Mouse (Mus musculus) MEL (cell line): ENCODE measurements around the gene Aspn. TPM values are rescaled to one million over a fixed set of nuclear protein-coding genes. Genes with fewer than 3 reads are reported as not detected.

Source experiments
- DNase-seq: peaks from one replicate; pipeline ENCODE4 v3.0.0; 2011; ENCODE audit warnings: low read depth, low spot score
- H3K27ac ChIP-seq: 2 replicates; pipeline ENCODE4 v1.5.1; 2012; ENCODE audit warnings: low read depth, mild to moderate bottlenecking, control low read depth, low read length, moderate library complexity; ENCODE audit not compliant: control insufficient read depth
- H3K27me3 ChIP-seq, 2 experiments: fragments of 150-350 bp in 1 of 2; sonication (generic) in 1 of 2; 2 replicates each; pipeline ENCODE4 v1.6.1; 2012; ENCODE audit warnings: low read length in 2 of 2, mild to moderate bottlenecking in 2 of 2, improper control_type of control experiment in 1 of 2, moderate library complexity in 1 of 2; ENCODE audit not compliant: insufficient read depth in 2 of 2, control insufficient read depth in 1 of 2
- H3K36me3 ChIP-seq, 2 experiments: 2 replicates each; pipeline ENCODE4 v1.6.1; 2012 to 2014; ENCODE audit warnings: low read length in 2 of 2, improper control_type of control experiment in 1 of 2, inconsistent platforms in 1 of 2, mild to moderate bottlenecking in 1 of 2; ENCODE audit not compliant: insufficient read depth in 2 of 2, control insufficient read depth in 1 of 2
- H3K4me1 ChIP-seq, 2 experiments: fragments of 150-350 bp in 1 of 2; sonication (generic) in 1 of 2; 2 replicates each; pipeline ENCODE4 v1.6.1; 2012; ENCODE audit warnings: low read length in 2 of 2, improper control_type of control experiment in 1 of 2, mild to moderate bottlenecking in 1 of 2; ENCODE audit not compliant: insufficient read depth in 2 of 2, control insufficient read depth in 1 of 2
- H3K4me3 ChIP-seq, 2 experiments: fragments of 150-350 bp in 1 of 2; sonication (generic) in 1 of 2; 2 replicates each; pipeline ENCODE4 v1.5.1; 2012; ENCODE audit warnings: low read depth in 2 of 2, low read length in 2 of 2, mild to moderate bottlenecking in 2 of 2, moderate library complexity in 2 of 2, control low read depth in 1 of 2, improper control_type of control experiment in 1 of 2; ENCODE audit not compliant: control insufficient read depth in 1 of 2, insufficient read depth in 1 of 2
- H3K79me2 ChIP-seq: 2 replicates; pipeline ENCODE4 v1.6.1; 2012; ENCODE audit warnings: mild to moderate bottlenecking, low read length, moderate library complexity; ENCODE audit not compliant: control insufficient read depth, poor library complexity, insufficient read depth
- H3K9ac ChIP-seq: 2 replicates; pipeline ENCODE4 v1.6.1; 2012; ENCODE audit warnings: low read depth, mild to moderate bottlenecking, control low read depth, low read length, moderate library complexity; ENCODE audit not compliant: control insufficient read depth, poor library complexity, severe bottlenecking
- H3K9me3 ChIP-seq: fragments of 150-350 bp; sonication (generic); replicated peaks from 2 replicates; pipeline ENCODE4 v1.6.1; 2012; ENCODE audit warnings: mild to moderate bottlenecking, low read length, improper control_type of control experiment, moderate library complexity; ENCODE audit not compliant: insufficient read depth
- CHD2 ChIP-seq: IDR thresholded peaks from 2 replicates; pipeline ENCODE4 v1.6.1; 2011; ENCODE audit warnings: low read length, improper control_type of control experiment
- CTCF ChIP-seq, 3 experiments: IDR thresholded peaks in 2 of 3; conservative IDR thresholded peaks in 1 of 3; 2 replicates each; pipeline ENCODE4 v1.5.1; 2011 to 2012; ENCODE audit warnings: low read length in 3 of 3, low read depth in 2 of 3, mild to moderate bottlenecking in 2 of 3, improper control_type of control experiment in 1 of 3, inconsistent platforms in 1 of 3, mixed read lengths in 1 of 3, moderate library complexity in 1 of 3; ENCODE audit not compliant: control insufficient read depth in 1 of 3, insufficient read depth in 1 of 3, poor library complexity in 1 of 3, severe bottlenecking in 1 of 3
- E2F4 ChIP-seq: IDR thresholded peaks from 2 replicates; pipeline ENCODE4 v1.6.1; 2011; ENCODE audit warnings: low read depth, low read length, improper control_type of control experiment, borderline replicate concordance
- ETS1 ChIP-seq: IDR thresholded peaks from 2 replicates; pipeline ENCODE4 v1.6.1; 2012; ENCODE audit warnings: low read depth, mild to moderate bottlenecking, inconsistent platforms, low read length, improper control_type of control experiment, moderate library complexity
- GATA1 ChIP-seq: IDR thresholded peaks from 2 replicates; pipeline ENCODE4 v1.6.1; 2011; ENCODE audit warnings: low read depth, low read length, improper control_type of control experiment
- KAT2A ChIP-seq: conservative IDR thresholded peaks from 2 replicates; pipeline ENCODE4 v1.6.1; 2012; ENCODE audit warnings: low read depth, low read length, improper control_type of control experiment, inconsistent platforms
- MAFK ChIP-seq: IDR thresholded peaks from 2 replicates; pipeline ENCODE4 v1.6.1; 2011; ENCODE audit warnings: low read depth, mild to moderate bottlenecking, low read length, improper control_type of control experiment, borderline replicate concordance
- MAZ ChIP-seq: IDR thresholded peaks from 2 replicates; pipeline ENCODE4 v1.6.1; 2012; ENCODE audit warnings: low read depth, mild to moderate bottlenecking, inconsistent platforms, low read length, improper control_type of control experiment
- MEF2A ChIP-seq: IDR thresholded peaks from 2 replicates; pipeline ENCODE4 v1.6.1; 2014; ENCODE audit warnings: low read depth, mild to moderate bottlenecking, inconsistent platforms, low read length, improper control_type of control experiment; ENCODE audit not compliant: poor library complexity, insufficient replicate concordance, severe bottlenecking; ENCODE audit errors: extremely low read depth
- MXI1 ChIP-seq: IDR thresholded peaks from 2 replicates; pipeline ENCODE4 v1.6.1; 2011; ENCODE audit warnings: mild to moderate bottlenecking, low read depth, low read length, improper control_type of control experiment
- MYB ChIP-seq: IDR thresholded peaks from 2 replicates; pipeline ENCODE4 v1.6.1; 2011; ENCODE audit warnings: mild to moderate bottlenecking, low read depth, low read length, improper control_type of control experiment
- MYC ChIP-seq: IDR thresholded peaks from 2 replicates; pipeline ENCODE4 v1.6.1; 2011; ENCODE audit warnings: low read depth, mild to moderate bottlenecking, low read length, improper control_type of control experiment, moderate library complexity
- NELFE ChIP-seq: IDR thresholded peaks from 2 replicates; pipeline ENCODE4 v1.6.1; 2011; ENCODE audit warnings: low read depth, low read length, improper control_type of control experiment
- RAD21 ChIP-seq: IDR thresholded peaks from 2 replicates; pipeline ENCODE4 v1.6.1; 2011; ENCODE audit warnings: mild to moderate bottlenecking, low read depth, low read length, improper control_type of control experiment
- RCOR1 ChIP-seq: IDR thresholded peaks from 2 replicates; pipeline ENCODE4 v1.6.1; 2012; ENCODE audit warnings: low read depth, mild to moderate bottlenecking, inconsistent platforms, low read length, improper control_type of control experiment
- TCF12 ChIP-seq: IDR thresholded peaks from 2 replicates; pipeline ENCODE4 v1.6.1; 2014; ENCODE audit warnings: low read depth, mild to moderate bottlenecking, inconsistent platforms, low read length, improper control_type of control experiment, moderate library complexity
- USF2 ChIP-seq, 2 experiments: IDR thresholded peaks; 2 replicates each; pipeline ENCODE4 v1.6.1; 2011 to 2012; ENCODE audit warnings: improper control_type of control experiment in 2 of 2, low read length in 2 of 2, borderline replicate concordance in 1 of 2, inconsistent platforms in 1 of 2, low read depth in 1 of 2, mild to moderate bottlenecking in 1 of 2; ENCODE audit not compliant: insufficient read depth in 1 of 2
- ZMIZ1 ChIP-seq: IDR thresholded peaks from 2 replicates; pipeline ENCODE4 v1.6.1; 2012; ENCODE audit warnings: low read depth, mild to moderate bottlenecking, inconsistent platforms, low read length, improper control_type of control experiment, moderate library complexity
- ZNF384 ChIP-seq: IDR thresholded peaks from 2 replicates; pipeline ENCODE4 v1.6.1; 2012; ENCODE audit warnings: low read depth, mild to moderate bottlenecking, inconsistent platforms, low read length, improper control_type of control experiment
- polyA plus RNA-seq, 2 experiments: library from polyadenylated mRNA; stranded (reverse) in 1 of 2; unstranded in 1 of 2; fragments of >175 nt in 1 of 2; fragments of >200 nt in 1 of 2; gene quantifications; 2 replicates each; pipeline versions ENCODE4 v1.2.1 to v1.2.4; 2012; ENCODE audit warnings: low replicate concordance in 2 of 2, low read depth in 1 of 2; ENCODE audit not compliant: insufficient read length in 2 of 2, insufficient read depth in 1 of 2, missing spikeins in 1 of 2
- total RNA-seq: library from RNA; depleted of rRNA; stranded (reverse); fragments of 300-350 nt; gene quantifications from 2 replicates; pipeline ENCODE4 v1.2.3, GENCODE M21; 2012

Gene Aspn
- total and polyA plus RNA-seq, 3 experiments: 0.04 TPM; not detected in 2

- Histone ChIP-seq H3K27ac (no peak within 1 kb of the TSS), H3K9me3 (no peaks in the 10 kb centered on the region), H3K4me1 (peaks cover 0 to 6% of the 10 kb centered on the region in 2 experiments; a peak in 1 of 4 replicates), H3K79me2 (no peaks in the 10 kb centered on the region), H3K36me3 (no peaks in the 10 kb centered on the region; a peak in 2 of 4 replicates)
- TF ChIP-seq MXI1: no peak
- TF ChIP-seq RCOR1: no peak
- TF ChIP-seq ETS1: no peak
- TF ChIP-seq ZNF384: no peak
- TF ChIP-seq TCF12: no peak
- no peak for TF ChIP-seq CHD2
- no peak for TF ChIP-seq NELFE
- no peak for TF ChIP-seq ZMIZ1
- TF ChIP-seq MAFK: no peak
- TF ChIP-seq E2F4: no peak
- no peak for TF ChIP-seq MEF2A
- no peak for TF ChIP-seq MYB
- no peak for TF ChIP-seq KAT2A
- no peak for TF ChIP-seq CTCF (IDR thresholded peaks at IDR 0.05 in 2 of 3, conservative IDR thresholded peaks at IDR 0.05 in 1 of 3; ENCODE audit: control insufficient read depth in 1 of 3, insufficient read depth in 1 of 3, low read depth in 2 of 3, low read length in 3 of 3, poor library complexity in 1 of 3, severe bottlenecking in 1 of 3)
- TF ChIP-seq USF2 (IDR thresholded peaks at IDR 0.05; ENCODE audit: borderline replicate concordance in 1 of 2, insufficient read depth in 1 of 2, low read depth in 1 of 2, low read length in 2 of 2): no peak
- no peak for TF ChIP-seq GATA1
- TF ChIP-seq MYC: no peak
- no peak for TF ChIP-seq RAD21
- TF ChIP-seq MAZ: no peak
- TF ChIP-seq, all 39 proteins: peak for 0
- no peak within 1 kb of the TSS for H3K4me3 ChIP-seq
- H3K27me3 ChIP-seq: no peaks in the 10 kb centered on the region
- H3K9ac ChIP-seq: no peak within 1 kb of the TSS
- no peak for DNase-seq
Observed at GRCm38 (mm10) chr13:49607714-49608113, 63.5 kb downstream of the Aspn start, which contains the start of gene Ogn. Gene Ogn (plus strand): TSS chr13:49608046.

GRCm38 (mm10) chr13:49608589-49609322 lies 64.5 kb downstream of the Aspn start:
- no peak for DNase-seq
- H3K36me3 ChIP-seq: peaks cover 0 to 2% of the 10 kb centered on the region in 2 experiments; a peak in 2 of 4 replicates
- no peaks in the 10 kb centered on the region for H3K79me2 ChIP-seq
- TF ChIP-seq RAD21: no peak
- no peaks in the 10 kb centered on the region for H3K9me3 ChIP-seq
- peaks cover 0 to 6% of the 10 kb centered on the region in 2 experiments; a peak in 1 of 4 replicates for H3K4me1 ChIP-seq
- H3K4me3 ChIP-seq: no peak overlapping the region
- no peak overlapping the region for H3K27ac ChIP-seq
- no peaks in the 10 kb centered on the region for H3K27me3 ChIP-seq
- H3K9ac ChIP-seq: no peak overlapping the region
